ENCODE assay signal across 9 mouse cellular contexts in the genomic region with DNA sequence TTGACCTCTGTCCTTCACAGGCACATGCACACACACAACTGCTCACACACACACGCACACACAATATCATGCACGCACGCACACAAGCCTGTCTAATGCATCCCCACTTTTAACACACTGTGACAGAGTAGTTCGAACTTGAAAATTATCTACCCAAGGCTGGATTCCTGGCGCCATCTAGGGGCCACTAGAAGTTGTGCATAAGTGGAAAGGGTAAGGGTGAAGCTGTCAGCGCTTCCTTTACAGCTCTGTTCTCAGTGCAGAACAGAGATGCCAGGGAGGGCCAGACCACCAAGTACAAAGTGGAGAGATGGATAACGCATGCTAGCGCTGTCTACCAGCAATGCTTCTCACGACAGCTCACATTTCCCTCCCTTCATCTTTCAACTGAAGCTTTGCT. TPM values are rescaled to one million over a fixed set of nuclear protein-coding genes. Genes with fewer than 3 reads are reported as not detected.
DNase-seq lines count a peak whose midpoint lies in the region; ATAC-seq and TF ChIP-seq lines count a peak whose summit lies in the region.
"Had no signal": no experiment of that assay in that cellular context is flagged by ENCODE, and none has a peak within 500 bp of the region (broad histone marks: within the 10 kb centered on the region; RNA-seq: fewer than 3 reads in every experiment).

No protein-coding gene starts in this region.

- H3K4me3 ChIP-seq in heart, embryonic 10.5 days: no peak overlapping the region
- H3K4me3 ChIP-seq in heart, embryonic 11.5 days (ENCODE audit: low read depth, low read length): no peak overlapping the region
- H3K4me3 ChIP-seq in E14TG2a.4 (replicated peaks; ENCODE audit: low read length): no peak overlapping the region
- no peak overlapping the region for H3K4me3 ChIP-seq in forebrain, postnatal 0 days (ENCODE audit: low read depth, low read length)
- no peak overlapping the region for H3K4me3 ChIP-seq in midbrain, embryonic 11.5 days (ENCODE audit: low read depth, low read length)
- H3K4me3 ChIP-seq: limb, embryonic 13.5 days had no signal

- TF ChIP-seq CTCF in E14TG2a.4 (conservative IDR thresholded peaks at IDR 0.05; ENCODE audit: low read length): peak; percentile 72
- TF ChIP-seq CTCF in forebrain, postnatal 0 days (IDR thresholded peaks at IDR 0.05; ENCODE audit: low read depth): peak; percentile 92

- no peaks in the 10 kb centered on the region for H3K27me3 ChIP-seq in heart, embryonic 10.5 days (ENCODE audit: insufficient read depth, poor library complexity, severe bottlenecking)
- no peaks in the 10 kb centered on the region for H3K27me3 ChIP-seq in heart, embryonic 11.5 days (ENCODE audit: control insufficient read depth, insufficient read depth, low read length)
- H3K27me3 ChIP-seq in E14TG2a.4 (ENCODE audit: insufficient read depth, low read length): no peaks in the 10 kb centered on the region
- H3K27me3 ChIP-seq in forebrain, postnatal 0 days (ENCODE audit: insufficient read depth, low read length): no peaks in the 10 kb centered on the region
- H3K27me3 ChIP-seq in midbrain, embryonic 11.5 days (ENCODE audit: control insufficient read depth, insufficient read depth, low read length): no peaks in the 10 kb centered on the region

- H3K9ac ChIP-seq in heart, embryonic 11.5 days (ENCODE audit: low read depth, low read length): no peak overlapping the region
- H3K9ac ChIP-seq in forebrain, postnatal 0 days: no peak overlapping the region
- H3K9ac ChIP-seq in midbrain, embryonic 11.5 days (ENCODE audit: low read length): no peak overlapping the region
- H3K9ac ChIP-seq: limb, embryonic 13.5 days had no signal

- H3K27ac ChIP-seq in heart, embryonic 10.5 days: no peak overlapping the region
- H3K27ac ChIP-seq in heart, embryonic 11.5 days (ENCODE audit: low read depth, low read length): no peak overlapping the region
- H3K27ac ChIP-seq in forebrain, postnatal 0 days (ENCODE audit: low read depth, low read length): no peak overlapping the region
- H3K27ac ChIP-seq in midbrain, embryonic 11.5 days (ENCODE audit: low read depth, low read length): no peak overlapping the region
- H3K27ac ChIP-seq: limb, embryonic 13.5 days had no signal

- 33% methylated on average over 9 of the region's 9 CpGs for WGBS in heart, embryonic 10.5 days
- WGBS in heart, embryonic 11.5 days (ENCODE audit: insufficient replicate concordance): 29% methylated on average over 9 of the region's 9 CpGs
- 27% methylated on average over 9 of the region's 9 CpGs for WGBS in forebrain, postnatal 0 days
- WGBS in midbrain, embryonic 11.5 days: 38% methylated on average over 9 of the region's 9 CpGs

- ATAC-seq in heart, embryonic 11.5 days (replicated peaks; ENCODE audit: insufficient number of reproducible peaks, low FRiP score, low TSS enrichment): no peak
- ATAC-seq in forebrain, postnatal 0 days: peak; percentile 82
- no peak for ATAC-seq in midbrain, embryonic 11.5 days (ENCODE audit: low FRiP score)

- H3K9me3 ChIP-seq in heart, embryonic 10.5 days: no peaks in the 10 kb centered on the region
- no peaks in the 10 kb centered on the region for H3K9me3 ChIP-seq in heart, embryonic 11.5 days (replicated peaks; ENCODE audit: control insufficient read depth, low read length)
- H3K9me3 ChIP-seq in E14TG2a.4 (ENCODE audit: low read length): peaks cover 6% of the 10 kb centered on the region
- H3K9me3 ChIP-seq in forebrain, postnatal 0 days (ENCODE audit: low read length): no peaks in the 10 kb centered on the region
- H3K9me3 ChIP-seq in midbrain, embryonic 11.5 days (ENCODE audit: control insufficient read depth, low read length): no peaks in the 10 kb centered on the region
- H3K9me3 ChIP-seq: limb, embryonic 13.5 days had no signal

- peaks cover 6% of the 10 kb centered on the region; the same call in 1 of the 2 replicates for H3K36me3 ChIP-seq in heart, embryonic 10.5 days
- H3K36me3 ChIP-seq in heart, embryonic 11.5 days (ENCODE audit: control insufficient read depth, insufficient read depth, low read length): peaks cover 2% of the 10 kb centered on the region; the same call in 1 of the 2 replicates
- H3K36me3 ChIP-seq in E14TG2a.4 (ENCODE audit: insufficient read depth, low read length): peaks cover 87% of the 10 kb centered on the region
- H3K36me3 ChIP-seq in forebrain, postnatal 0 days (ENCODE audit: insufficient read depth): no peaks in the 10 kb centered on the region
- no peaks in the 10 kb centered on the region for H3K36me3 ChIP-seq in midbrain, embryonic 11.5 days (ENCODE audit: control insufficient read depth, insufficient read depth, low read length)
- H3K36me3 ChIP-seq: limb, embryonic 13.5 days had no signal

- DNase-seq in heart, embryonic 10.5 days (ENCODE audit: low spot score): peak; percentile 83
- DNase-seq in cerebellum, adult 11 months: peak; percentile 22
- DNase-seq in forebrain, postnatal 0 days: peak; percentile 82
- peak; percentile 64 to 76 for DNase-seq in layer of hippocampus, postnatal 10 days (ENCODE audit: low spot score in 2 of 2)
- peak; percentile 90 for DNase-seq in midbrain, embryonic 11.5 days (ENCODE audit: low spot score, missing footprints)
- DNase-seq in spleen, postnatal 4 days (ENCODE audit: low spot score in 2 of 2): peak; percentile 30 to 73

- H3K4me2 ChIP-seq in heart, embryonic 11.5 days: no peak overlapping the region
- no peak overlapping the region for H3K4me2 ChIP-seq in forebrain, postnatal 0 days (ENCODE audit: low read depth)
- no peak overlapping the region for H3K4me2 ChIP-seq in midbrain, embryonic 11.5 days
- H3K4me2 ChIP-seq: limb, embryonic 13.5 days had no signal

- H3K4me1 ChIP-seq in heart, embryonic 10.5 days: peaks cover 21% of the 10 kb centered on the region
- H3K4me1 ChIP-seq in heart, embryonic 11.5 days (ENCODE audit: control insufficient read depth, insufficient read depth, low read length): 0 out of 2 replicates have a peak, but pooled peaks cover 2% of the 10 kb centered on the region
- peaks cover 15% of the 10 kb centered on the region for H3K4me1 ChIP-seq in E14TG2a.4 (replicated peaks; ENCODE audit: low read depth, low read length)
- no peaks in the 10 kb centered on the region for H3K4me1 ChIP-seq in forebrain, postnatal 0 days (ENCODE audit: insufficient read depth)
- no peaks in the 10 kb centered on the region for H3K4me1 ChIP-seq in midbrain, embryonic 11.5 days (ENCODE audit: control insufficient read depth, insufficient read depth, low read length)
- H3K4me1 ChIP-seq: limb, embryonic 13.5 days had no signal

RNA-seq across cellular contexts. Expression of a gene that starts 45.6 kb away (rescaled TPM):
- 6.7 and 9.7 TPM in 2 replicates for polyA plus RNA-seq in heart, embryonic 10.5 days (2016; fragmentation: Nextera tagmentation; extraction: Ambion mirVana)
- polyA plus RNA-seq in heart, embryonic 11.5 days (2014; fragmentation: Nextera tagmentation; extraction: Ambion mirVana): 6.4 and 8.3 TPM in 2 replicates
- total RNA-seq in forebrain, postnatal 0 days (2014; rRNA removed): 2.6 and 4.5 TPM in 2 replicates
- polyA plus RNA-seq in forebrain, postnatal 0 days (2015; fragmentation: Nextera tagmentation; extraction: Ambion mirVana): 0.88 and 1.6 TPM in 2 replicates
- 1 to 10 TPM; 6.6 to 8.2 TPM for total RNA-seq in layer of hippocampus, postnatal 10 days (2021)
- polyA plus RNA-seq in midbrain, embryonic 11.5 days (2014; fragmentation: Nextera tagmentation; extraction: Ambion mirVana): 2.1 and 2.3 TPM in 2 replicates

Comparison
In these comparisons a context has a peak if more than half of its experiments do, and no peak if none do; other contexts are left out.
1. DNase-seq: peak in every context shown above with its lines; median percentile 90 in midbrain, embryonic 11.5 days; 83 in heart, embryonic 10.5 days; 82 in forebrain, postnatal 0 days; 70 in layer of hippocampus, postnatal 10 days; 52 in spleen, postnatal 4 days; 22 in cerebellum, adult 11 months.